Mouse (Mus musculus): Measurements from ENCODE around the gene Fam136a.

DNA sequence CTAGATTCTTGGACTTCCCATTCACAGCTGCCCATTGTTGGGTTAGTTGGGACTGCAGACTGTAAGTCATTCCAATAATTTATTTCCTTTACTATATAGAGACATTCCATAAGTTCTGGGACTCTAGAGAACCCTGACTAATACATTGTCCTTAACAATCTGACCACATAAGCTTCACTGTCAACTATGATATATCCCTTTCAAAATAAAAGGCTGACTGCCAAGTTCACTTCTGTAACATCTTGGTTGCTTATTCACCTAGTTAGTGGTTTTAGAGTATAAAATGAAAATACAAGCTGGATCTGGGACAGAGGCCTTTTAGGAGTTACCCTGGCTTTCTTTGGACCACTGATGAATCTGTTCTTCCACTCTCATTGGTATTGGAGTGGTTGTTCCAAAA, 17.1 kb downstream of the Fam136a start:
- TF ChIP-seq POLR2AphosphoS2 (IDR thresholded peaks at IDR 0.05; ENCODE audit: insufficient read length, low read depth) = no peak
- no peak for TF ChIP-seq POLR2A (IDR thresholded peaks at IDR 0.05; ENCODE audit: insufficient read length, low read depth)

All from myocyte (in vitro differentiated cells).